Mouse (Mus musculus): ENCODE measurements around the gene Ablim2. TPM values are rescaled to one million over a fixed set of nuclear protein-coding genes. Genes with fewer than 3 reads are reported as not detected.

Ablim2 gene
- polyA plus RNA-seq (2016; fragmentation: Nextera tagmentation; extraction: Ambion mirVana): 0.73 and 1.3 TPM in 2 replicates

GRCm38 (mm10) chr5:35757639-35758001, at the start of gene Ablim2:
TSS of gene Ablim2 (plus strand) at chr5:35757880.
- under 1% methylated on average over 35 of the region's 35 CpGs for WGBS
- no peaks in the 10 kb centered on the region for H3K36me3 ChIP-seq
- peak within 1 kb of the TSS; percentile 69 for H3K4me3 ChIP-seq
- peak within 1 kb of the TSS; percentile 66 for H3K27ac ChIP-seq
- H3K4me1 ChIP-seq (replicated peaks): peaks cover 20% of the 10 kb centered on the region
- no peaks in the 10 kb centered on the region for H3K9me3 ChIP-seq
- peaks cover 69% of the 10 kb centered on the region for H3K27me3 ChIP-seq (ENCODE audit: insufficient read depth, poor library complexity, severe bottlenecking)
- DNase-seq (ENCODE audit: low spot score): peak; percentile 96

DNA sequence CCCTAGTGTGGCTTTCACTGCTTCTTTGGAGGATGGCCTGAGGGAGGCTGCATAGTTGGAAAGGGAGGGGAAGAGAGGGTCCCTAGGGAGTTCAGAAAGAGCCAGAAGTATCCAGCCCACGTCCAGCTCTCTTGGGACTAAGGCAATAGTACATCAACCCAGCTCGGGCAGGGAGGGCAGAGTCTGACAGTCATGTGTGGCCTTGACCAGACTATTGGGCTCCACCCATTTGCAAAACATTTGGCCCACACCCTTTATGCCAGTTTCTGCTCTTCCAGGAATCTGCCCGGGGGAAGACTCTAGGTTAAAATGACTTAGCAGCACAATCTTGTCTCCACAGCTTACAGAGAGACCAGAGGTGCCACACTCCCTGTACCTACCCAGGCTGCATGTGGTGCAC, 47.2 kb upstream of the Ablim2 start:
- H3K4me3 ChIP-seq: no peak overlapping the region
- no peaks in the 10 kb centered on the region for H3K9me3 ChIP-seq
- peaks cover 16% of the 10 kb centered on the region; the same call in 1 of the 2 replicates for H3K4me1 ChIP-seq (replicated peaks)
- no peak for DNase-seq (ENCODE audit: low spot score)
- no peaks in the 10 kb centered on the region for H3K36me3 ChIP-seq
- H3K27me3 ChIP-seq (ENCODE audit: insufficient read depth, poor library complexity, severe bottlenecking): no peaks in the 10 kb centered on the region
- 76% methylated on average over 3 of the region's 3 CpGs for WGBS
- no peak overlapping the region for H3K27ac ChIP-seq

- no peaks in the 10 kb centered on the region for H3K27me3 ChIP-seq (ENCODE audit: insufficient read depth, poor library complexity, severe bottlenecking)
- no peak for DNase-seq (ENCODE audit: low spot score)
- H3K9me3 ChIP-seq: no peaks in the 10 kb centered on the region
- no peaks in the 10 kb centered on the region for H3K36me3 ChIP-seq
- H3K4me3 ChIP-seq: no peak overlapping the region
- no peak overlapping the region for H3K27ac ChIP-seq
- 76% methylated on average over 3 of the region's 3 CpGs for WGBS
- H3K4me1 ChIP-seq (replicated peaks): peaks cover 16% of the 10 kb centered on the region; the same call in 1 of the 2 replicates
These were observed 46.7 kb upstream of the Ablim2 start for GRCm38 (mm10) chr5:35710931-35711330.

- 75% methylated on average over 5 of the region's 5 CpGs for WGBS
- H3K9me3 ChIP-seq: no peaks in the 10 kb centered on the region
- no peak for DNase-seq (ENCODE audit: low spot score)
- H3K4me3 ChIP-seq: no peak overlapping the region
- peaks cover 16% of the 10 kb centered on the region; the same call in 1 of the 2 replicates for H3K4me1 ChIP-seq (replicated peaks)
- H3K36me3 ChIP-seq: no peaks in the 10 kb centered on the region
- H3K27me3 ChIP-seq (ENCODE audit: insufficient read depth, poor library complexity, severe bottlenecking): no peaks in the 10 kb centered on the region
- H3K27ac ChIP-seq: no peak overlapping the region
These were observed 45.2 kb upstream of the Ablim2 start for GRCm38 (mm10) chr5:35712517-35712916.

- no peaks in the 10 kb centered on the region for H3K9me3 ChIP-seq
- DNase-seq (ENCODE audit: low spot score): peak; percentile 77
- 53% methylated on average over 13 of the region's 13 CpGs for WGBS
- no peaks in the 10 kb centered on the region for H3K27me3 ChIP-seq (ENCODE audit: insufficient read depth, poor library complexity, severe bottlenecking)
- H3K4me3 ChIP-seq: no peak overlapping the region
- no peak overlapping the region for H3K27ac ChIP-seq
- H3K36me3 ChIP-seq: no peaks in the 10 kb centered on the region
- peaks cover 16% of the 10 kb centered on the region; the same call in 1 of the 2 replicates for H3K4me1 ChIP-seq (replicated peaks)
These were observed 43.9 kb upstream of the Ablim2 start for GRCm38 (mm10) chr5:35713649-35714354.

DNA sequence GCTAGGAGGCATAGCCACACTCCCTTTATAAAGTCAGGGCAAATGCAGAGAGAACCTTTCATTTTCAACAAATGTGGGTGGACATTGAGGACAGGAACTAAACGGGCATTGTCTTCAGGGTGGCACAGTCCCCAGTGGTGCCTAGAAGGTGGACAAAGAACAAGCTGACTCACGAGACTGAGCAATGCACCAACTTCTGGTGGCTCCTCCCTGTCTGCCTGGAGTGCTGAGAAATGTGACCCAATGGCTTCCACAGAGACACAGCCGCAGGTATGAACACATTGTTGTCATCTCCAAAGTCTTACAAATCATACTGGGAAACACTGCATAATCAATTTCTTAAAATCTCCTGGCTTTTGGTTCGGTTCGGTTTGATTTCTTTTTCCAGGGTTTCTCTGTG, 40.2 kb upstream of the Ablim2 start:
- no peaks in the 10 kb centered on the region for H3K9me3 ChIP-seq
- no peak overlapping the region for H3K4me3 ChIP-seq
- 78% methylated on average over 5 of the region's 5 CpGs for WGBS
- H3K27me3 ChIP-seq (ENCODE audit: insufficient read depth, poor library complexity, severe bottlenecking): no peaks in the 10 kb centered on the region
- H3K27ac ChIP-seq: no peak overlapping the region
- DNase-seq (ENCODE audit: low spot score): no peak
- H3K36me3 ChIP-seq: no peaks in the 10 kb centered on the region
- H3K4me1 ChIP-seq (replicated peaks): 0 out of 2 replicates have a peak, but pooled peaks cover 8% of the 10 kb centered on the region

GRCm38 (mm10) chr5:35717946-35718345, 39.7 kb upstream of the Ablim2 start:
- no peak overlapping the region for H3K4me3 ChIP-seq
- H3K9me3 ChIP-seq: no peaks in the 10 kb centered on the region
- H3K27me3 ChIP-seq (ENCODE audit: insufficient read depth, poor library complexity, severe bottlenecking): no peaks in the 10 kb centered on the region
- 61% methylated on average over 4 of the region's 4 CpGs for WGBS
- H3K4me1 ChIP-seq (replicated peaks): peaks cover 13% of the 10 kb centered on the region; the same call in 1 of the 2 replicates
- DNase-seq (ENCODE audit: low spot score): peak; percentile 33
- H3K27ac ChIP-seq: no peak overlapping the region
- H3K36me3 ChIP-seq: no peaks in the 10 kb centered on the region

DNA sequence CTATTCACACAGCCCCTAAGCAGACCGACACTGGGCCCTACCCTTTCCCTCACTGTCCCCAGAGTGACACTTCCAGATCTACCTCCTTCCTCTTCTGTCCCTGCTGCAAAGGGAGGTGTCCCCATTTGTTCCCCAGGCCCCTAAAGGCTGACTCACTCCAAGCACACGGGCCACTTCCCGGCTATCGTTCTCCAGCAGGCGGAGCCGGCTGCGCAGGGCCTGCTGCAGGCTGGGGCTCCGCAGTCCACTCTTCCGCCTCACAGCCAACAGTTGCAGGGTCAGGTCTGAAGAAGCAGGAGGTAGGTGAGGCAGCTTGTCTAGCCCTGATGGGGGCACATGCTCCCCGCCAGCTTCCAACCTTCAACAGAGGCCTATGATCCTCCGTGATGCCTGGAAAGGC, 38.9 kb upstream of the Ablim2 start:
- WGBS: 81% methylated on average over 11 of the region's 11 CpGs
- Histone ChIP-seq H3K4me1 (replicated peaks) (peaks cover 14% of the 10 kb centered on the region; the same call in 1 of the 2 replicates), H3K9me3 (no peaks in the 10 kb centered on the region), H3K27me3 (ENCODE audit: insufficient read depth, poor library complexity, severe bottlenecking) (no peaks in the 10 kb centered on the region), H3K27ac (no peak overlapping the region), H3K4me3 (no peak overlapping the region), H3K36me3 (no peaks in the 10 kb centered on the region)
- no peak for DNase-seq (ENCODE audit: low spot score)

DNA sequence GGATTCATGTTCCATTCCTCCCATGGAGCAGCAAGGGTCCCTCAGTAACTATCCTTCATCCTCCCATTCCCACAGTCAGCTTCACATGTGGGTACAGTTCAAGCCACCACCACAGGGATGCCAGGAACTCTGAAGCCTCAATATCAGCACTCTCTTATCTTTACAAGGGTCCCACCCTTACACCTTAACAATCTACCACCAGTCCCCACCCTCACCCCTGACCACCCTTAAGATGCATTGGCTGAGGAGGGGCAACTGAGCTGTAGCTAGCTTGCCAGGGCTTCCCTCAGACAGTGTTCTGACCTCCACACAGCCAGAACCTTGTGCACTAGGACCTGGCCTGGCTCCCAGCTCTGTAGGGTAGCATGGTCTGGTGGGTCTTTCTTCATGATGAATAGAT, 38.3 kb upstream of the Ablim2 start:
- H3K4me3 ChIP-seq: no peak overlapping the region

DNA sequence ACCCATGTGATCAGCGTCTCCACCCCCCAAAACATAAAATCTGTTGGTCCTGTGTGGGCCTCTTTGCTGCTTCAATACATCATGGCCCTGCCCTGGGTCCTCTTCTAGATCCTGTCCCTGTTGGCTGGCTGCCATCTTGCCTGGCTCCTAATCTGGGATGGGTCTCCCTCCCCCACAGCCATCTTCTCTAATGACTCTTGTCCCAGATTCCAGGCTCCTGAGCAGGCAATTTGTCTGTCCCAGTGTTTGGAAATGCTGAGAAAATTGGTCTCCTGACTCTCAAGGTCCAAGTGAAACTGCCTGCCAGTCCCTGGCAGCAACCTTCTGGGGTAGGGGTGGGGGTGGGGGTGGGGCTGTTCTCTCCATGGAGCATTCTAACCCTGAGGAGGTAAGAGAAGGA, 37.8 kb upstream of the Ablim2 start:
- Histone ChIP-seq H3K4me3 (no peak overlapping the region), H3K36me3 (no peaks in the 10 kb centered on the region), H3K27me3 (ENCODE audit: insufficient read depth, poor library complexity, severe bottlenecking) (no peaks in the 10 kb centered on the region), H3K9me3 (no peaks in the 10 kb centered on the region), H3K27ac (no peak overlapping the region), H3K4me1 (replicated peaks) (peaks cover 13% of the 10 kb centered on the region; the same call in 1 of the 2 replicates)
- 83% methylated on average over 1 of the region's 1 CpGs for WGBS
- no peak for DNase-seq (ENCODE audit: low spot score)

More for the DNA sequence above, 38.3 kb upstream of the Ablim2 start:
- Histone ChIP-seq H3K27ac (no peak overlapping the region), H3K4me1 (replicated peaks) (peaks cover 13% of the 10 kb centered on the region; the same call in 1 of the 2 replicates), H3K36me3 (no peaks in the 10 kb centered on the region), H3K9me3 (no peaks in the 10 kb centered on the region), H3K27me3 (ENCODE audit: insufficient read depth, poor library complexity, severe bottlenecking) (no peaks in the 10 kb centered on the region)
- no peak for DNase-seq (ENCODE audit: low spot score)

DNA sequence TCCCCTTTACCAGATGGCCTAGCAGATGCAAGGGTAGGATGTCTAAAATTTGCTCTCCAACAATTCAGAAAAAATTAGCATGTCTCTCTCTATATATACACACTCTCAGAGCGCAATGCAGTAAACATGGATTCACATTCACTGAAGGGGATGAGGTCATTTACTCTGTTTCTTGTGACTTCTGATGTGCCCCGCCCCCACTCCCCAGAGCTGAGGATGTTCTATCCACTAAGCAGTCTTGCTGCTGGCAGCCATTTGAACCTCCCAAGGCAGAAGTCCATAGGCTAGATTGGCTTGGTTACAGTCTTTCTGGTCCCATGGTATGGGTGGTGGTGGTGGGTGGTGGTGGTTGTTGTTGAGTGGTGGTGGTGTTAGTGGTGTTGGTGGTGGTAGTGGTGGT, 35.7 kb upstream of the Ablim2 start:
- no peak overlapping the region for H3K4me3 ChIP-seq
- H3K27ac ChIP-seq: no peak overlapping the region
- DNase-seq (ENCODE audit: low spot score): no peak
- 93% methylated on average over 2 of the region's 2 CpGs for WGBS
- H3K4me1 ChIP-seq (replicated peaks): peaks cover 13% of the 10 kb centered on the region; the same call in 1 of the 2 replicates
- H3K36me3 ChIP-seq: no peaks in the 10 kb centered on the region
- H3K27me3 ChIP-seq (ENCODE audit: insufficient read depth, poor library complexity, severe bottlenecking): no peaks in the 10 kb centered on the region
- H3K9me3 ChIP-seq: no peaks in the 10 kb centered on the region

DNA sequence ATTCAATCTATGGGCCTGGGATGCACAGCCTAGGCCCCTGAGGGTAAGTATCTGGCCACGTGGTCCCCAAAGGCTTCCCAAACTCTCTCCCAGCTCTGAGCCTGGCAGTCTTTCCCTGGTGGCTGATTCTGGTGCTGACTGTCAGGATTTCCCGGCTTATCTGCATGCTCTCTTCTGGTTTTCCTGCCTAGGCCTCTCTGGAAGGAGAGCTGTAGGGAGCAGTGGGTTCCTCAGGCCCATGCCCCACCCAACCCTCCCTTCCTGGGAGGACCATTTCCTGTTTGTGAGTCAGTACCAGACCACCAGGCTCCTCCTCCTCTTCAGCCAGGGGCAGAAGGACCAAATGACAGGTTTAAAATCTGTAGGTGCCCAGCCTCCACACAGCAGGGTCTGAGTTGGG, 35.0 kb upstream of the Ablim2 start:
- H3K27me3 ChIP-seq (ENCODE audit: insufficient read depth, poor library complexity, severe bottlenecking): no peaks in the 10 kb centered on the region
- 52% methylated on average over 2 of the region's 2 CpGs for WGBS
- no peaks in the 10 kb centered on the region for H3K9me3 ChIP-seq
- no peak for DNase-seq (ENCODE audit: low spot score)
- no peak overlapping the region for H3K4me3 ChIP-seq
- H3K36me3 ChIP-seq: no peaks in the 10 kb centered on the region
- H3K27ac ChIP-seq: no peak overlapping the region
- H3K4me1 ChIP-seq (replicated peaks): peaks cover 13% of the 10 kb centered on the region; the same call in 1 of the 2 replicates

GRCm38 (mm10) chr5:35723900-35724299, 33.8 kb upstream of the Ablim2 start:
- Histone ChIP-seq H3K4me1 (replicated peaks) (peaks cover 19% of the 10 kb centered on the region), H3K27ac (no peak overlapping the region), H3K27me3 (ENCODE audit: insufficient read depth, poor library complexity, severe bottlenecking) (no peaks in the 10 kb centered on the region), H3K9me3 (no peaks in the 10 kb centered on the region), H3K36me3 (no peaks in the 10 kb centered on the region), H3K4me3 (no peak overlapping the region)
- DNase-seq (ENCODE audit: low spot score): no peak
- WGBS: 77% methylated on average over 5 of the region's 5 CpGs
